Mouse (Mus musculus) c-Kit-positive CD71-negative TER-119-negative erythroid progenitor cells, embryonic 14.5 days (primary cell): ENCODE measurements around the gene Abhd14b.

ENCODE experiments used
- DNase-seq: peaks from one replicate; pipeline ENCODE4 v3.0.0-alpha.2; 2013; ENCODE audit warnings: low read depth

Abhd14b gene

DNA sequence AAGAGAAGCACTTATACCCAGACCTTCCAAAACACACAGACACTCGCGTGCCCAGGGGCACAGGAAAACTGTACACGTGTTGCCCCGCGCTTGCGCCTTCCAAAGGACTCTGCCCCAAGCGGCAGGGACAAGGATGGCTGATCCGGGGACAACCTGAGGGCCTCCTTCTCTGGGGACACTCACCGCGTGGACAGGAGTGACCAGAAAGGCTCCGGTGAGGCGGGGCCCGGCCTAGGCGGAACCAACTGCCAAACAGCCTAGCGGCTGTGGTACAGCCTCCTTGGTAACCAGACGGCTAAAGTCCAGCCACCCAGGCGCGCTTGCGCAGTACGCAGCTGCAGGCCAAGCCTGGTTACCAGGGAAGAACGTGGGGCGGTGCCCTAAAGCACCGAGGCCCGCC, at the start of gene Abhd14b, which contains the start of gene Abhd14a:
TSS of gene Abhd14b (plus strand) at position 112 of the 400 bp plus-strand sequence.
TSS of gene Abhd14a (minus strand) at position 331 of the 400 bp plus-strand sequence.
- peak; percentile 59 for DNase-seq

DNA sequence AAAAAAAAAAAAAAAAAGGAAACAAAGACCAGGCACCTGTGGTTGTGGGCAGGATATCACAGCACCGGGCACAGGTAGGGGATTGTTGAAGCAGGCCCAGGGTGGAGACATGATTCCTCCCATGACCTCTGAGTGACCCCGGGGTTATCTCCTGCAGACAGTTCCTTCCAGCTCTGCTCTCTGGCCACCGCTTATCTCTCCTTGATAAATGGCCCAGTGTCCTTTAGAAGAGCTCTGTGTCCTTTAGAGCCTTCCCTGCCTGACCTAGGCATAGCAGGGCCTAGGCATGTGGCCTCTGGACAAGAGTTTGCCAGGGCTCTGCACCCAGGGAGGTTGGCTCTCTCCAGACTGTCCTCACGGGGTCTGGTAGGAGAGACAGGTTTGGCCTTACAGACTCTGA, 49.5 kb upstream of the Abhd14b start:
- no peak for DNase-seq

DNA sequence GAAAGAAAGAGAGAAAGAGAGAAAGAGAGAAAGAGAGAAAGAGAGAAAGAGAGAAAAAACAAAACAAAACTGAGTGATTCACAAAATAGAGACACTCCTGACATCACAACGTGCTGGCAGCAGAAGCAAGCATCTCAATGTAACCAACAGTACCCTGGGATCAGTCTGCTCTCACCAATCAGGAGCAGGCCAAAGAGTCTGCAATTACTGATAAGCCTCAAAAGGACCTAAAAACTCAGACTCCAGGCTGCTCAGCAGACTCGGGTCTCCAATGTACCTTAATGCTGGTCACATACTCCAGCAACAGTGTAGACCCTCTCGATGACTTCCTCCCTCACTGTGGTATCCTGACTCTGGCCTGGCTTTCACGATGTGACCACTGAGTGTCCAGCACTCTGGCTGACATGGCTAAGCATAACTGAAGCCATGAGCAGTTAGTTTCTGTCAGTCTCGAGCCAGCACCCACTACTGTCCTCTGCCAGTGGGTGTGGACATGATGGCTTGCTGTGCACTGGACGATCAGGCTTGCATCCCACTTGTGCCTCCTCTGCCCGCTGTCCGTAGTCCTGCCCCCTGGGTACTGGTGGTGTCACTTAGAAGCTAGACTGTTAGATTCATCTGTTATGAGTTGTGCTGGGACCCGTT, 48.5 kb upstream of the Abhd14b start:
- DNase-seq, result no peak

DNA sequence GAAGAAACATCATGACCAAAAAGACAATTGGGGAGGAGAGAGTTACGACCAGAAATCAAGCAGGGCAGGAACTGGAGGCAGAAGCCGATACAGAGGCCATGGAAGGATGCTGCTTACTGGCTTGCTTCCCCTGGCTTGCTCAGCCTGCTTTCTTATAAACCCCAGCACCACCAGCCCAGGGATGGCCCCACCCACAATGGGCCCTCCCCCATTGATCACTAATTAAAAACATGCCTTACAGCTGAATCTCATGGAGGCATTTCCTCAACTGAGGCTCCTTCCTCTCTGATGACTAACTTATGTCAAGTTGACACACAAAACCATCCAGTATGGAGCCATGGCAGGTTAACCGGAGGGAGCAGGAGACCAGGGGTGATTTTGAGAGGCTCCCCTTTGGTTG, 47.5 kb upstream of the Abhd14b start:
- no peak for DNase-seq

DNA sequence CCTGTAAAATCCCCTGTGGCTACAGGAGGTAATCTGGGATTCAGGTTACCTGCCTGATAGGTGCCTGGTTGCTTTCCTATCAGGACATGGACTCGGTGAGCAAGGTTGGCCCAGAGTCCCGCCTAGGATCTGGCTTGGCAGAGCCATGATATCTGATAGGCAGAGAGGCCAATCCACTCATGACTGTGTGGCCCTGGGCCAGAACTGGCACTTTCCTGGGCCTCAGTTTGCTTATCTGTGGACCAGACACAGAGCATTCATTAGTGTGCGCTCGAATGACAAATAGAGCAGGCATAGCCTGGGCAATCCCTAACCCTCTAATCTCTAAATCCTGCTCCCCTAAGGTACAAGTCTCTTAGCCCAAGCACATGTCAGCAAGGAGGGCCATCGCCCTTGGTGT, 45.1 kb upstream of the Abhd14b start:
- DNase-seq, result no peak

DNA sequence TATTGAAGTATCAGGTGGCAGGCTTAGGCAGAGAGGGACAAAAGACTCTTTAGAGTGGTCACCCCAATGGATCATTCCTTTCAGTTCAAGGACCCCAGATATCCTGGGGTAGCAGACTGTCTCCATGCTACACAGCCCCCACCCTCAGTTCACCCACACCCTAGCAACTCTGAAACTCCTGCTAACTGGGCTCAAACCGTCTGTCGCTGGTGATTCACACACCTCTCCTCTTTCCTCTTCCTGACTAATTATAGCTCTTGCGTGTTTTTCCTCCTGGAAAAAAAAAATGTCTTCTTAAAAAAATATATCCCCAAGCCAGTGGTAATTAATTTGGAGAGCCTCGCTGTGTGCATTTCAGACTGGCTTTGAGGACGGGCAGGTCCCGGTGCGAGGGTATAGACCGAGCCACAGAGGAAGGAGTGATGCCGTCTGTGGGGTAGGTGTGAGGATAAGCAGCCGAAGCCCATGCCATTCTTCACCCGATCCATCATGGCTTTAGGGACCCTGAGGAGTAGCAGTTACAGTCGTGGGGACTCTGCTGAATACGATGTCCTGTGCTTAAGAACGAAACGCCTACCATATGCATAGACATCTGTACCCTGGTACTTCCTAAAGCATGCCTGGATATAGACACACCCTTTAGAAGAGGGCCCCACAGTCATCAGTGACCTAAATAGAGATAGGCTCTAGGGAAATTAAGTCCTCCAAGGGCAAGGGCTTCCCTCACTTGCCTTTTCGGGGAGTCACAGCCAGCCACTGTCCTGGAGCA, 44.5 kb upstream of the Abhd14b start:
- no peak for DNase-seq

DNA sequence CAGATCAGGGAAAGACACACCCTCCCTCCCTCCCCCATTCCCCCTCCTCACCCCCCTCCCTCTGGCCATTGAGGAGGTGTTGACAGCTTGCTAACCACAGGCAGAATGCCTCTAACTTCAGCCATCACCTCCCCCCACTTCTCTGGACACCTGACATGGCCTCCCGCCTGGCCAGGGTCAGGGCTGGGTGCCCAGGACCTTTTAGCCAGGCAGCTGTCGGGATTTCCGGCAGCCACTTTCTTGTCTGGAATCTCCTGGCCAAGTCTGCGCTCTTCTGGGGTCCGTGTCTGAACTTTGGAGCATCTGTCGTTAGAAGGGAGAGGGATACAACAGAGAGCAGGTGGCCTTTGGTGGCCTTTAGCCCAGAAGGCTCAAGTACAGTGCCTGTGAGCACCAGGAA, 42.0 kb upstream of the Abhd14b start:
- DNase-seq, result no peak

DNA sequence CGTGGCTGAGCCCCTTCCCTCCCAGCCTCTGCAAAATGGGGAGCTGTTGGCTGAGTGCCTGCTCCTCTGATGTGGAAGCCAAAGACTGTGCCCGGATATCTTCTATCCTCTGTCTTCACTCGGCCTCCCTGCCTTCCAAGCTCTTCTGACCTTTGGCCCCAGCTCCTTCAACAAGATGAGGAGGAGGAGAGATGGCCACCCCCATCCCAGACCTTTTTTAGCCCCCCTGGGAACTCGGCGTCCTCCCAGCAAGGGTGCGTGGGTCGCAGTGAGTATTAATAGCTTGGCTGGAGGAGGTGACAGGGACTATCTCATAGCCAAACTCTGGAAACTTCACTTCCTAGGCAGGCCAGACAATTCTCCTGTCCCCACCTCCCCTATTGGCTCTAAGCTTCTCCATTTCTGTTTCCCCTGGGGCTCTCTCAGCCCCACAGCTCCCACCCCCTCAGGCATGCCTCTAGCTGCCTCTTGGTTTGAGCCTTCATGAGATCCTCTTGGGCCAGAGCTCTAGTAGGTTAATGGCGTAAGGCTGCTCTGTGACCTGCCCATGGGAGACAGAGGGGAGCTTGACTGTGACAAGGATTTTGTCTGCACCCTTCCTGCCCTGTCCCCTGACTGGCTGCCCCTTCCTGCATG, 40.7 kb upstream of the Abhd14b start:
- no peak for DNase-seq

DNA sequence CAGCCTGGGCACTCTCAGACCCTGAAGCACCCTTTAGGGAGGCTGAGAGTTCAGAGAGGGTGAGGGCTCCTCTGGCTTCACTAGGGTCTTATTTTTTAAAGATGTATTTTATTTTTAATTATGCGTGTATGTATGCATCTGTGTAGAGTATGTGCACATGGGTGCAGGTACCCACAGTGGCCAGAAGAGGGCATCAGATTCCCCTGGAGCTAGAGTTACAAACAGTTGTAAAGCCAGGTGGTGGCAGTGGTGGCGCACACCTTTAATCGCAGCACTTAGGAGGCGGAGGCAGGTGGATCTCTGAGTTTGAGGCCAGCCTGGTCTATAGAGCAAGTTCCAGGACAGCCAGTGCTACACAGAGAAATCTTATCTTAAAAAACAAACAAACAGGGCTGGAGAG, 38.2 kb upstream of the Abhd14b start:
- no peak for DNase-seq

DNA sequence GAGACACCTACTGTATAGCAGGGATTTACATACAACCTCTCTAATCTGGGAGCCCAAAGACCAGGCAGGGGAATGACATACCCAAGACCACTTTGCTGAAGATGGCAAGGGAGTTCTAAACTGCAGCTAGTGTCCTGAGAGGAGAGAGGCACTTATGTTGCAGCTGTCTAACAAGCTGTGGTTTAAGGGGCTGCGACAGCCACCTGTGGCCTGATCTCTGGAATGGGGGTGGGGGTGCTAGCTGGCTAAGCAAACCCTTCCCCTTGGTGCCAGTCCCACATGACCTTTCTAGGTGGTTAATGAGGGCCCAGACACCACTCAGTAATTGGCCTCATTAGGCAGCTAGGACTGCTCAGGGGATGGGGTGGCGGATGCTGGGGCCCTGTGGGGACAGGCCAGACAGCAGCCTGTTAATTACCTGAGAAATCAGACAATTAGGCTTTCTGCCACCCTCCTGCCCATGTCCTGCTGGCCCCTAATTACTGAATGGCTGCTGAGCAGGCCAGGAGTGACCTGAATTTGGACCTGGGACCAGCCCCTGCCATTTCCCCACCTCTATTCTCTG, 37.1 kb upstream of the Abhd14b start:
- DNase-seq, result no peak

DNA sequence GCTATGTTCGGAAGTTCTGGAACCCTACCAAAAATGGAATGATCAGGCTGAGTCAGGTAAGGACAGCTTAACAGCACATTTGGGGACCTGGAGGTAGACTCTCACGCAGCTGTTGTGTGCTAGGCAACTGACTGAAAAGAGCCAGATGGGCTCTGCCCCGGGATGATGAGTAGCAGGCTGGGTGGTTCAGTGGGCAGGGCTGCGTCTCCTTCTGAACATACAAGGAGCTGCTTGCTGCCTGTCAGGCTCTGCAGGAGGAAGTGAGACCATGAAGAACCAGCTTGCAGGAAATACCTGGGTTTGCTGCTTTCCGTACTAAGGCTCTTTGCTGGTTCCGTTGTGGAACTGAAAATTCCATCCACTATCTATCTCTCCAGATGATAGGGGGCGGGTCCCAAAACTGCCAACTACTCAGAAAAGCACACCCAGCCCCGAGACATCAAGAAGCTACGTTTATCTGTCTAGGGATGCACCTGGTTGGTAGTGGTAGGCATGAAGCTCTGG, 36.1 kb upstream of the Abhd14b start:
- no peak for DNase-seq

DNA sequence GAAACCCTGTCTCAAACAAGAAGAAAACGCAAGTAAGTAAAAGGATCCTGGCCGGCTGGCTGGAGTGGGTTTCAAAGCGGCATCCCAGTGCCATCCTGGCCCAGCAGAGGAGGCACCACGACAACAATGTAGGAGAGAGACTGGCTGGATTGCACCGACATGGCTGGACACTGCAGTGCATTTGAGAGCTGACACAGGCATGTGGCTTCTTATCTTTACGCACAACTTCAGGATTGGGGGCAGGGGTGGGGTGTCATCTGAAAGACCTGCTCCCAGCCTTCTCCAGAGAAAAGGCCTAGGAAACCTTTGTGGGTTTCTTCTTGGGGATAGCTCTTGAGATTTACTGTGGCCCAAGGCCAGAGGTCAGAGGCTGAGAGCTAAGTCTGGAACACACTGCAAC, 35.5 kb upstream of the Abhd14b start:
- DNase-seq, result no peak

DNA sequence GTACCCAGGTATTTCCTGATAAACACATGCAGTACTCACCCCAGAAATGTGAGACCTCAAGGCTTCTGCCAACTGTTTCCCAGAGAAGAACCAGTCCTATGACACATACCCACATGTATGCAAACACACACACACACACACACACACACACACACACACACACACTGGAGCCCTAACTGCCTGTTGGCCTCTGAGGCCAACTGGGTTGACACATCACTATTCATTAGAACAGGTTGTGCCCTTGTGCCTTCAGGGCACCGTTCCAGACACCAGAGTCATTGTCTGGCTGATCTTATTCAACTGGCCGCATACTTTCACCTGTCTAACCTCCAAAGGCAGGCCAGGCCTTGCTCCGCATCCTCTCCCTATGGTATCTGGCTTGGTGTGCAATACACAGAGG, 35.0 kb upstream of the Abhd14b start:
- DNase-seq, result no peak

DNA sequence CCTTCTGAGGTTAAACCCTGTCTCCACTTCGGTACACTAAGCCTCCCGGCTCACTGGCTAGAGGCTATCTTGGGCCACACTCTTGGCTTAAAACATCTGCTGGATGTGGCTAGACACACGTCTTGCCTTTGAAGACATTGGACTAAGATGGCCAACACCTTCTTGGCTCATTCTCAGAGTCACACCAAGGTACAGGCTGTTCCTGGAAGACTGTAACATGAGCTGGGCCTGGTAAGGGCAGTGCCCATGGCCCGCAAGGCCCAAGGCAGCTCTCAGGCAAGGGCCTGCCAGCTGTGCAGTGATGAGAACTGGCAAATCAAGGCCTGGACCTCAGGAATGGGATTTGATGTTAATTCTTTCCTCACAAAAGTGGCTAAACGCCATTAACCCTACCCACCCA, 33.7 kb upstream of the Abhd14b start:
- DNase-seq, result no peak

DNA sequence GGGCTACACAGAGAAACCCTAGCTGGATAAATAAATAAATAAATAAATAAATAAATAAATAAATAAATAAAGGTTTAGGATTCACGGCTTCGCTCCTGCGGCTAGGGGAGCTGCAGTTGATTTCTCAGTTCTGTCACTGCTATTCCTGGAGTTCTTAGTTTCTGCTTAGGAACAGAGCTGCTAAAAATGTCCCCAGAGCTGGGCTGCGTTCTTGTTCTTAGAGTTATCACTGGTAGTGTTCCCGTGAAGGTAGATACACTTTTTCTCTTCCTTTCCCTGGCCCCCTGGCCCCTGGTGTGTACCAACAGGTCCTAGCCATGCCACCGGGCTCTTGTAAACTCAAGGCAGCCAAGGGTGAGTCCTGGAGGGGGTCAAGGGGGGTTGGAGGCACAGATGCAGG, 30.4 kb upstream of the Abhd14b start:
- DNase-seq, result no peak

DNA sequence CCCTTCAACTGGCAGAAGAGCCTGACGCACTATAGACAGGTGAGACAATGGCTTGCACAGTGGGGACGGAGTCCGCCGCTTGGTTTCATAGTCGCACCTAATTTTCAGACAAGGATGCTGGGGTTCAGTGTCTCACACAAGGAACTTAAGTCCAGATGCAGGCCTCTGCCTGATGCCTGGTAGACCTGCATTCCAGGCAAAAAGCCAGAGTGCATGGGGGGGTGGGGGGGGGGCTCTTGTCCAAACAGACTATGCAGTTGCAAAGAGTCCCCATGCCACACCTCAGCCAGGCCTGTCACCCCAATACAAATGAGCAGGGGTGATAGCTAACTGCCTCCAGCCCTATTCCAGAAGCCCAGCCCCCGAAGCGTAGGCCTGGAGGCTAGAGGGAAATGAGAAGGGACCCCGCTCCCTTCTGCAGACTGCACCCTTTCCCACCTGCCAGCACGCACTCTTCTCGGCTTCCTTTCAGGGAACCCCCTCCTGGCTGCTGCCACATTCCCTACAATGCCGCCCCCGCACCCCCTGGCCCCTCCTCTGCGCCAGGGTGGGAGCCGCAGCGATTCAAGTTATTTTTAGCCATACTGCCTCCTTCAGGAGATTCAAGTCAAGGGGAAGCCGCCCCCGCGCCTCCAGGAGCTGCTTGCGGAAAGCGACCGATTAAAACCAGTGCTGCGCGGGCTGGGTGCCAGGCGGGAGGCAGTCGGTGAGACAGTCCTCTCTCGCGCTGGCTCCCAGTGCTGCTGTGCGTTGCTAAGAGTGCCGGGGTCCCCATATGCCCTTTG, 29.2 kb upstream of the Abhd14b start:
- no peak for DNase-seq

DNA sequence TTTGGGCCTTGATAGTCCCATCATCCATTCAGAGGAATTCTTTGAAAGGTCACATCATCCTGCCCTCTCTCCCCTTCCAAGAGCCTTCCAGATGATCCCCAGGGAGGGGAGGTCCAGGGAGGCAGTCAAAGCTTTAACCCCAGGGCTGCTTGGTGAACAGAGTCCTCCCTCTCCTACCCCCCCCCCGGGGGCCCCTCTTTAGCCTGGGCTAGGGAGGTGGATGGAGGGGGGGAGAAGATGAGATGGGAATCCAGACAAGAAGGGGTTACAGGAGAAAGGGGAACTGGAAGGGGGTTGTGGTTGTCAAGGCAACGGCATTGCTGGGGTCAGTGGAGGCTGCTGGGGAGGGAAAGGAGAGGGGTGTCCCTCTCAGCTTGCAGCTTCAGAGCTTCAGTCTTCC, 26.7 kb upstream of the Abhd14b start:
- DNase-seq, result no peak

DNA sequence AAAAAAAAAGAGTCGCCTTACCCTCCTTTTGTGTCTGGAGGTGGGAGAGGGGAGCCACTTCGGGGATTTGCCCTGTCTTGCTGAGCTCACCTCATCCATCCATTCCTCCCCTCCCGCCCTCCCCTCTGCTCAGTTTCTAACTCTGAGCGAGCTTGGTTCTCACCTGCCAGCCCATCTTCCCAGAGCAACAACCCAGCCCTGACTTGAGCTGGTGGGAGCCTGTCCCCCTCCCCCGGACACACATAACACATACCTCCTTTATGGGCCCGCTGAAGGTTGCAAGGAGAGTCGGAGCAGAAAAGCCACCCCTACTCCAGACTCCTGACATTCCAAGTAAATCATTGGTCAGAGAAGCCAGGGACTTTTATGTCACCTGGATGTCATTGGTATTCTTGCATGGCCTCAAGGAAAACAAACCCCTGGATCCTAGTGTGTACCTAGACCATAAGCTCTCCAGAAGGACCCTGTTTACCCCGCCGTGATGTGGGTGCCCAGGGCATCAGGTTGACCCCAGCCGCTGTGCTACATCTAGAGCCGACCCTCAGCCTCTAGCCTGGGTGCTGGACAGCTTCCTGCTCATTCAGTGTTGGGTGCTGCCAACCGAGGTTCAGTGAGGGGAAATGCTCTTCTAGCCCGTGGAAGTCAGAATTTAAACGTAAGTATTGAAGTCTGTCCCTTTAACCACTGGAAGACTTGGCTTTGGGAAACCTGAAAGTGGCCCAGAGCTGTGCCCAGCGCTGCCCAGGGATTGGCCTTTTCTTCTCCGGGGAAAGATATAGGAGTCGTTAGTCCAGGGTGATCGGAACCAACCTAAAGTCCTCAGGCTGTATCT, 26.0 kb upstream of the Abhd14b start:
- no peak for DNase-seq

DNA sequence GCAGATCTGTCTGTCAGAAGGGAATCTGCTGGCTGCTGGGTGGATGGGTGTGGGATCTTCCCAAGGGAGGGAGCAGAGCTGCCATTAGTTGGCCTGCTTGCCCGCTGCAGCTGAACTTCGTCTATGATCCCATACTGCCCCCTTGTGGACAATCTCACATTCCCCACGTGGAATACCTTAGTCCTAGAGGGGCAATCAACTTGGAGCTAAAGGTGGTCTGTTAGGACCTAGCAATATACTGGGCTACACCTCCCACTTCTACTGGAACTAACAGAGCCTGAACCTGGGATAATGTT, 25.4 kb upstream of the Abhd14b start:
- peak; percentile 84 for DNase-seq

DNA sequence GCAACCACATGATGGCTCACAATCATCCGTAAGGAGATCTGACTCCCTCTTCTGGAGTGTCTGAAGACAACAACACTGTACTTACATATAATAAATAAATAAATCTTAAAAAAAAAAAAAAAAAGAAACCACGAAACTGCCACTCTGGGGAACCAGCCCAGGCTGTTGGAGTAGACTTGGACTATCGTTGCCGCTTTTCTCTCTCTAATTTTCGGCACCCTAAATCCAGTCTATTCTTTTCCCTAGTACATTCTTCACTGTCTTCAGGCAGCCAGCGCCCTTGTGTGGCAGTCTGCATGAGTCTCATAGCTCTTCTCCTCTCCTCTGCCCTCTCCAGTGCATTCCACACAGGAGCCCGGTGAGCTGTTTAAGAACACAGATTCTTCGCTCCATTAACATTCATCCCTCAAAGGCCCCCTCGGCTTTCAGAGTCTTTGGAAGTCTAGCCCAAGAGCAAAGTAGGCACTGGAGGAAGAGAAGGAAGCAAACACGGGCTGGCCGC, 18.5 kb upstream of the Abhd14b start:
- DNase-seq, result no peak
